Comparison of ENCODE assay signal across 9 mouse cellular contexts in the genomic region with DNA sequence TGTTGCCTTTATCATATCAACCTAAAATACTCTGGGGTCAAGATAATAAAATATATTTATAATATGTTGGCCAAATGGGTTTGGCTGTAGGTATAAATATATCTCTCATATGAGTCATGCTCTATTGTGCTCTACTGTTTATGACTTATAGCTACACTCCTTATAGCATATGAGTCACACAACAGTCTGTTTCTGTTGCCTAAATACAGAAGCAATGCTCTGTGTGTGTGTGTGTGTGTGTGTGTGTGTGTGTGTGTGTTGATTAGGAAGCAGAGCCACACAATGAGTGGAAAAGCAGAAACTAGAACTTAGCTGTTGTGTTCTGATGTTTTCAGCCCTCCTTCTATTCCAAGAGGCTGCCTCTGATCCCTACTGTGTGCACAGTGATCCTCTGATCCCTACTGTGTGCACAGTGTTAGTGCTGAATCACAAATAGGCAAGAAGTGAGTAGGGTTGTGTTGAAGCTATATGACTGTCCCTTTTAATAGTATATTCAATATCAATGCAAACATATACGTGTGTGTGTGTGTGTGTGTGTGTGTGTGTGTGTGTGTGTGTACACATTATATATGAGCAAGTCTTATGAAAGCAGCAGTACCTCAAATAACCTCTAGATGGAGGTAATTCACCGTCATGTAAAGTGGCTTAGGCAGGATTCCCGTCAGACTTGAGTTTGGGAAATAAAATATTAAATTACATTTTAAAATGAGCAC. TPM values are rescaled to one million over a fixed set of nuclear protein-coding genes. Genes with fewer than 3 reads are reported as not detected.
DNase-seq lines count a peak whose midpoint lies in the region; ATAC-seq and TF ChIP-seq lines count a peak whose summit lies in the region.
"Had no signal": no experiment of that assay in that cellular context is flagged by ENCODE, and none has a peak within 500 bp of the region (broad histone marks: within the 10 kb centered on the region; RNA-seq: fewer than 3 reads in every experiment).

No protein-coding gene starts in this region.

- H3K9ac ChIP-seq in embryonic facial prominence, embryonic 11.5 days (replicated peaks; ENCODE audit: low read length) = no peak overlapping the region
- H3K9ac ChIP-seq in liver, embryonic 14.5 days (replicated peaks) = no peak overlapping the region
- no peak overlapping the region for H3K9ac ChIP-seq in liver, embryonic 11.5 days (ENCODE audit: low read depth, low read length)
- H3K9ac ChIP-seq: stomach, embryonic 15.5 days had no signal

- no peak; the same call in 1 of the 2 replicates for ATAC-seq in embryonic facial prominence, embryonic 11.5 days (replicated peaks; ENCODE audit: insufficient number of reproducible peaks, low FRiP score, low TSS enrichment, low read depth)
- ATAC-seq in liver, embryonic 14.5 days (ENCODE audit: insufficient read depth) = no peak
- no peak for ATAC-seq in liver, embryonic 11.5 days (replicated peaks; ENCODE audit: low FRiP score)

- no peaks in the 10 kb centered on the region for H3K36me3 ChIP-seq in embryonic facial prominence, embryonic 11.5 days (replicated peaks; ENCODE audit: control insufficient read depth, insufficient read depth, low read depth, low read length)
- H3K36me3 ChIP-seq in embryonic facial prominence, embryonic 10.5 days (replicated peaks) = no peaks in the 10 kb centered on the region
- H3K36me3 ChIP-seq in liver, embryonic 14.5 days (replicated peaks; ENCODE audit: control insufficient read depth, insufficient read depth, low read depth) = no peaks in the 10 kb centered on the region
- H3K36me3 ChIP-seq in liver, embryonic 11.5 days (ENCODE audit: control insufficient read depth, insufficient read depth, low read length) = no peaks in the 10 kb centered on the region
- H3K36me3 ChIP-seq: stomach, embryonic 15.5 days had no signal

- no peak overlapping the region for H3K4me2 ChIP-seq in embryonic facial prominence, embryonic 11.5 days (ENCODE audit: low read depth, low read length)
- H3K4me2 ChIP-seq in liver, embryonic 14.5 days (ENCODE audit: low read depth) = no peak overlapping the region
- H3K4me2 ChIP-seq in liver, embryonic 11.5 days = no peak overlapping the region
- H3K4me2 ChIP-seq: stomach, embryonic 15.5 days had no signal

- H3K27ac ChIP-seq in embryonic facial prominence, embryonic 11.5 days (replicated peaks; ENCODE audit: low read depth, low read length) = no peak overlapping the region
- H3K27ac ChIP-seq in embryonic facial prominence, embryonic 10.5 days (replicated peaks) = no peak overlapping the region
- no peak overlapping the region for H3K27ac ChIP-seq in liver, embryonic 14.5 days
- H3K27ac ChIP-seq in liver, embryonic 11.5 days (ENCODE audit: low read depth, low read length) = no peak overlapping the region
- H3K27ac ChIP-seq: stomach, embryonic 15.5 days had no signal

- 21% methylated on average over 3 of the region's 3 CpGs for WGBS in embryonic facial prominence, embryonic 11.5 days
- WGBS in embryonic facial prominence, embryonic 10.5 days = 21% methylated on average over 3 of the region's 3 CpGs
- WGBS in liver, embryonic 14.5 days (ENCODE audit: insufficient replicate concordance) = 20% methylated on average over 3 of the region's 3 CpGs
- 26% methylated on average over 3 of the region's 3 CpGs for WGBS in liver, embryonic 11.5 days

- no peaks in the 10 kb centered on the region for H3K4me1 ChIP-seq in embryonic facial prominence, embryonic 11.5 days (ENCODE audit: control insufficient read depth, insufficient read depth, low read length)
- no peaks in the 10 kb centered on the region for H3K4me1 ChIP-seq in embryonic facial prominence, embryonic 10.5 days
- peaks cover 0 to 2% of the 10 kb centered on the region in 2 experiments; a peak in 1 of 4 replicates for H3K4me1 ChIP-seq in liver, embryonic 14.5 days (replicated peaks; ENCODE audit: control insufficient read depth in 2 of 2, insufficient read depth in 2 of 2, low read length in 1 of 2)
- no peaks in the 10 kb centered on the region for H3K4me1 ChIP-seq in liver, embryonic 11.5 days (replicated peaks; ENCODE audit: control insufficient read depth, insufficient read depth, low read length)
- H3K4me1 ChIP-seq: stomach, embryonic 15.5 days had no signal

- no peaks in the 10 kb centered on the region for H3K9me3 ChIP-seq in embryonic facial prominence, embryonic 11.5 days (replicated peaks; ENCODE audit: control insufficient read depth, low read length)
- H3K9me3 ChIP-seq in embryonic facial prominence, embryonic 10.5 days = no peaks in the 10 kb centered on the region
- H3K9me3 ChIP-seq in liver, embryonic 14.5 days (ENCODE audit: control insufficient read depth, low read length) = no peaks in the 10 kb centered on the region
- no peaks in the 10 kb centered on the region for H3K9me3 ChIP-seq in liver, embryonic 11.5 days (ENCODE audit: control insufficient read depth, low read length)
- H3K9me3 ChIP-seq: stomach, embryonic 15.5 days had no signal

- no peak overlapping the region for H3K4me3 ChIP-seq in embryonic facial prominence, embryonic 11.5 days (ENCODE audit: low read depth, low read length)
- no peak overlapping the region for H3K4me3 ChIP-seq in embryonic facial prominence, embryonic 10.5 days
- no peak overlapping the region for H3K4me3 ChIP-seq in liver, embryonic 14.5 days (ENCODE audit: insufficient read depth in 1 of 2, low read depth in 2 of 2, low read length in 2 of 2)
- no peak overlapping the region for H3K4me3 ChIP-seq in liver, embryonic 11.5 days (ENCODE audit: low read depth, low read length)
- H3K4me3 ChIP-seq: stomach, embryonic 15.5 days had no signal

- no peaks in the 10 kb centered on the region for H3K27me3 ChIP-seq in embryonic facial prominence, embryonic 11.5 days (ENCODE audit: control insufficient read depth, insufficient read depth, low read length)
- no peaks in the 10 kb centered on the region for H3K27me3 ChIP-seq in embryonic facial prominence, embryonic 10.5 days (replicated peaks; ENCODE audit: low read depth, poor library complexity, severe bottlenecking)
- H3K27me3 ChIP-seq in liver, embryonic 14.5 days (ENCODE audit: control insufficient read depth, insufficient read depth, low read length) = no peaks in the 10 kb centered on the region
- no peaks in the 10 kb centered on the region for H3K27me3 ChIP-seq in liver, embryonic 11.5 days (replicated peaks; ENCODE audit: control insufficient read depth, insufficient read depth, low read length)
- H3K27me3 ChIP-seq: stomach, embryonic 15.5 days had no signal

- TF ChIP-seq CTCF in liver, embryonic 14.5 days (IDR thresholded peaks at IDR 0.05; ENCODE audit: low read depth) = peak; percentile 54; the same call in 1 of the 2 replicates

- DNase-seq in embryonic facial prominence, embryonic 11.5 days (ENCODE audit: low spot score) = peak; percentile 83
- no peak for DNase-seq in embryonic facial prominence, embryonic 10.5 days (ENCODE audit: low spot score)
- DNase-seq in liver, embryonic 14.5 days (ENCODE audit: low read depth in 3 of 3, low spot score in 3 of 3) = peak; percentile 17 to 30 (median 24)
- no peak for DNase-seq in liver, embryonic 11.5 days (ENCODE audit: low spot score)
- peak; percentile 28 for DNase-seq in c-Kit-positive CD71-negative TER-119-negative erythroid progenitor cells, embryonic 14.5 days (ENCODE audit: low read depth)
- DNase-seq in lung, postnatal 36 days = peak; percentile 61
- DNase-seq in spleen, adult 18-20 months = no peak
- no peak for DNase-seq in thymus, postnatal 4 days

- no peak for TF ChIP-seq EP300 in liver, embryonic 14.5 days (IDR thresholded peaks at IDR 0.05; ENCODE audit: low read depth)

RNA-seq across cellular contexts. Expression of a gene that starts 51.3 kb away (rescaled TPM):
- 7.2 and 7.7 TPM in 2 replicates for polyA plus RNA-seq in embryonic facial prominence, embryonic 11.5 days (2014; fragmentation: Nextera tagmentation; extraction: Ambion mirVana)
- 4.0 and 6.1 TPM in 2 replicates for polyA plus RNA-seq in embryonic facial prominence, embryonic 10.5 days (2016; fragmentation: Nextera tagmentation; extraction: Ambion mirVana)
- polyA plus RNA-seq in liver, embryonic 14.5 days (2012; rRNA removed) = 0.10 and 0.13 TPM in 2 replicates
- 0.13 and 0.16 TPM in 2 replicates for polyA plus RNA-seq in liver, embryonic 14.5 days (2014; fragmentation: Nextera tagmentation; extraction: Ambion mirVana)
- polyA plus RNA-seq in liver, embryonic 11.5 days (2014; fragmentation: Nextera tagmentation; extraction: Ambion mirVana) = 6.9 and 10.2 TPM in 2 replicates

RNA-seq across cellular contexts. Expression of a gene that starts 51.9 kb away (rescaled TPM):
- 9.5 and 9.7 TPM in 2 replicates for polyA plus RNA-seq in embryonic facial prominence, embryonic 11.5 days (2014; fragmentation: Nextera tagmentation; extraction: Ambion mirVana)
- 6.4 and 7.0 TPM in 2 replicates for polyA plus RNA-seq in embryonic facial prominence, embryonic 10.5 days (2016; fragmentation: Nextera tagmentation; extraction: Ambion mirVana)
- polyA plus RNA-seq in liver, embryonic 14.5 days (2012; rRNA removed) = 1.1 and 2.2 TPM in 2 replicates
- 3.1 and 5.3 TPM in 2 replicates for polyA plus RNA-seq in liver, embryonic 14.5 days (2014; fragmentation: Nextera tagmentation; extraction: Ambion mirVana)
- 9.1 and 9.3 TPM in 2 replicates for polyA plus RNA-seq in liver, embryonic 11.5 days (2014; fragmentation: Nextera tagmentation; extraction: Ambion mirVana)

Comparison
In these comparisons a context has a peak if more than half of its experiments do, and no peak if none do; other contexts are left out.
1. DNase-seq: peak in embryonic facial prominence, embryonic 11.5 days (single experiment), liver, embryonic 14.5 days (3 of 3), c-Kit-positive CD71-negative TER-119-negative erythroid progenitor cells, embryonic 14.5 days (single experiment) and lung, postnatal 36 days (single experiment); none in embryonic facial prominence, embryonic 10.5 days (single experiment), liver, embryonic 11.5 days (single experiment), spleen, adult 18-20 months (0 of 2) and thymus, postnatal 4 days (single experiment).